Mouse (Mus musculus): Measurements from ENCODE around the gene Ipmk.

DNA sequence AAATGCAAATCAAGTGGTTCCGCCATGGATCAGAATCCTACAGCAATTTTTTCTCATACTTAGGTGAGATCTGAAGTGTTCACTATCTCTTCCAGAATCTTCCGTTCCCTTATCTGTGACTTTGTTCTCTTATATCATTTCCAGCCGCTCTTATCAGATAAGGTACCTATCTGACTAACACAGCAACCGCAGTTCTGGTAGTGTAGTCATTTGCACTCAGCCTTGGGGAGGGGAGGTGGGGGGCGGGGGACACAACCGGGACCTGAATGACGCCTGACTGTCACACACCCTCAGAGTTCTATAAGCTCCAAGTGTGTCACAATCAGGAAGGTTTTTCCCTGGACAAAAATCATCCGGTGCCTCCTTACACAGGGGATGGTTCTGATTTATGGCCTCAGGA, 51.8 kb downstream of the Ipmk start:
- TF ChIP-seq CTCF (IDR thresholded peaks at IDR 0.05; ENCODE audit: borderline replicate concordance, insufficient read depth, low read length) (no peak), POLR2A (IDR thresholded peaks at IDR 0.05; ENCODE audit: low read depth, low read length) (no peak)

All from embryonic fibroblast, embryonic 13.5 days (primary cell).